Mouse (Mus musculus): ENCODE measurements around the gene Mtch1. TPM values are rescaled to one million over a fixed set of nuclear protein-coding genes. Genes with fewer than 3 reads are reported as not detected.

The Mtch1 gene
- total RNA-seq, 1 experiment: 217 TPM

DNA sequence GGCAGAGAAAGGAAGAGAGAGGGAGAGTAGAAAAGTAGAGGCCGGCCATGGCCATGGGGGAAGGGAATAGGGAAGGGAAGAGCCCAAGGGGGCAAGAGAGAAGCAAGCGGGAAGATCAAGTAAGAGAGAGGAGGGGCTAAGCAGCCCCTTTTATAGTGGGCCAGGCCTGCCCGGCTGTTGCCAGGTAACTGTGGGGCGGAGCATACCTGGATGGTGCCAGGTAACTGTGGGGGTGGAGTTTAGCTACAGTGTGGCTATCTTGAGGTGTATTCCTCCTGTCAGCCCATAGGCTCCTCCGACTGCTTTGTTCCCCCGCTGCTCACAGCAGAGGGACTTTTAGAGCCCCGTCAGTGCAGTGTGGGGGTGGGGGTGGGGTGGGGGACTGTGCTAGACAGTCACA is 21.0 kb upstream of the Mtch1 start:
- no peak for DNase-seq (ENCODE audit: low read depth, low spot score)
- Histone ChIP-seq H3K4me3 (ENCODE audit: insufficient read depth in 1 of 2, low read depth in 1 of 2, low read length in 2 of 2, poor library complexity in 1 of 2, severe bottlenecking in 1 of 2) (no peak overlapping the region), H3K27ac (ENCODE audit: insufficient read depth, low read depth, low read length, poor library complexity, severe bottlenecking) (no peak overlapping the region), H3K4me1 (ENCODE audit: control insufficient read depth in 2 of 2, insufficient read depth in 2 of 2, low read length in 2 of 2, poor library complexity in 1 of 2) (peaks cover 0 to 11% of the 10 kb centered on the region in 2 experiments; a peak in 1 of 4 replicates), H3K9me3 (ENCODE audit: control insufficient read depth, insufficient read depth, low read depth, low read length) (no peaks in the 10 kb centered on the region), H3K9ac (ENCODE audit: insufficient read depth, low read depth, low read length, poor library complexity, severe bottlenecking) (no peak overlapping the region), H3K36me3 (ENCODE audit: control insufficient read depth, insufficient read depth, low read length, poor library complexity, severe bottlenecking) (no peaks in the 10 kb centered on the region)
- TF ChIP-seq CHD2 (IDR thresholded peaks at IDR 0.05; ENCODE audit: low read depth, low read length) (no peak), ZNF384 (IDR thresholded peaks at IDR 0.05; ENCODE audit: low read depth, low read length) (no peak), ZC3H11A (IDR thresholded peaks at IDR 0.05; ENCODE audit: borderline replicate concordance, low read depth, low read length) (no peak), HCFC1 (IDR thresholded peaks at IDR 0.05; ENCODE audit: borderline replicate concordance, insufficient read depth, low read length) (no peak), MAFK (IDR thresholded peaks at IDR 0.05; ENCODE audit: insufficient read depth, low read depth, low read length) (no peak)
- in situ Hi-C loops (cut with MboI; ENCODE audit: low sequenced_read_pairs in 2 of 2, unreplicated experiment in 2 of 2): no loop called here

DNA sequence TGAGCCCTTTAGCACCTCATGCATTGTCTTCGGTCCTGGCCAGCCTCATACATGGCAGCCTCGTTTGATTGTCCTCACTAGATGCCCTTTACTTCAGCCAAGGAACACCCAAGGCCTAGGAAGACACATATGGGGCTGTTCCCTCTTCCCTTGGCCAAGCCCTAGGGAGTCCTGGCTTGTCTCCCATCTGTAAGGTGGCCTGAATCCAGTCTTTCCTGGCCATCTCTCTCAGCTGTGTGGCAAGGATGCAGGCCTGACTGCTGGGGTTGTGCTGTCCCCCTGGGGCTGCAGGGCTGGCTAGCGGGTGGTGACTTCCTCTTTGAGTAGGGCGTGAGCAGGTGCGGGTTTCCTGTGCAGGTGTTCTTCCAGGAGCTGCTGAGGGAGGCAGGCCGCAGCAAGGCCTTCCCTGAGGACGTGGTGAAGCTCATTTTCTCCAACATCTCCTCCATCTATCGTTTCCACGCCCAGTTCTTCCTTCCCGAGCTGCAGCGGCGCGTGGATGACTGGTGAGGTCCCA is 17.4 kb upstream of the Mtch1 start:
- no peak overlapping the region for H3K9ac ChIP-seq (ENCODE audit: insufficient read depth, low read depth, low read length, poor library complexity, severe bottlenecking)
- peaks cover 0 to 19% of the 10 kb centered on the region in 2 experiments; a peak in 1 of 4 replicates for H3K4me1 ChIP-seq (ENCODE audit: control insufficient read depth in 2 of 2, insufficient read depth in 2 of 2, low read length in 2 of 2, poor library complexity in 1 of 2)
- no peaks in the 10 kb centered on the region for H3K9me3 ChIP-seq (ENCODE audit: control insufficient read depth, insufficient read depth, low read depth, low read length)
- no peaks in the 10 kb centered on the region for H3K36me3 ChIP-seq (ENCODE audit: control insufficient read depth, insufficient read depth, low read length, poor library complexity, severe bottlenecking)
- no peak for TF ChIP-seq ZC3H11A (IDR thresholded peaks at IDR 0.05; ENCODE audit: borderline replicate concordance, low read depth, low read length)
- no peak for TF ChIP-seq MAFK (IDR thresholded peaks at IDR 0.05; ENCODE audit: insufficient read depth, low read depth, low read length)
- TF ChIP-seq HCFC1 (IDR thresholded peaks at IDR 0.05; ENCODE audit: borderline replicate concordance, insufficient read depth, low read length): no peak
- no peak for TF ChIP-seq ZNF384 (IDR thresholded peaks at IDR 0.05; ENCODE audit: low read depth, low read length)
- no peak for TF ChIP-seq CHD2 (IDR thresholded peaks at IDR 0.05; ENCODE audit: low read depth, low read length)
- no peak for DNase-seq (ENCODE audit: low read depth, low spot score)
- in situ Hi-C loops (cut with MboI; ENCODE audit: low sequenced_read_pairs in 2 of 2, unreplicated experiment in 2 of 2): no loop called here
- H3K27ac ChIP-seq (ENCODE audit: insufficient read depth, low read depth, low read length, poor library complexity, severe bottlenecking): no peak overlapping the region
- H3K4me3 ChIP-seq (ENCODE audit: insufficient read depth in 1 of 2, low read depth in 1 of 2, low read length in 2 of 2, poor library complexity in 1 of 2, severe bottlenecking in 1 of 2): no peak overlapping the region

DNA sequence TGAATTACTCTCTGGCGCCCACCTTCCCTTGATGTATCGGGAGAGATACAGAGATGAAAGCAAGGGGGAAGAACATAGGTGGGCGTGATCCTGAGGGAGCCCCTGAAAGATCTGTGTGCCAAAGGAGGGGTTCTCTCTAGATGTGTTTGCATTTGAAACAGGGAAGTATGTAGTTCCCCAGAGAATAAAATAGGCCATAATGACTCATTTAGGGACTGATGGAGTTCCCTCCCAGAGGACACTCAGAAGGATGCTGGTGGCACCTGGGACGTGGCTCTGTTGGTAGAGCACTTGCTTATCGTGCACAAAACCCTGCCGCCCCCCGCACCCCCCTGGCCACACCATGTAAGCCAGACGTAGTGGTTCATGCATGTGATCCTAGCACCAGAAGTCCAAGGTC is 15.4 kb upstream of the Mtch1 start:
- Histone ChIP-seq H3K36me3 (ENCODE audit: control insufficient read depth, insufficient read depth, low read length, poor library complexity, severe bottlenecking) (no peaks in the 10 kb centered on the region), H3K4me1 (ENCODE audit: control insufficient read depth in 2 of 2, insufficient read depth in 2 of 2, low read length in 2 of 2, poor library complexity in 1 of 2) (peaks cover 0 to 12% of the 10 kb centered on the region in 2 experiments; a peak in 1 of 4 replicates), H3K9me3 (ENCODE audit: control insufficient read depth, insufficient read depth, low read depth, low read length) (no peaks in the 10 kb centered on the region), H3K9ac (ENCODE audit: insufficient read depth, low read depth, low read length, poor library complexity, severe bottlenecking) (no peak overlapping the region), H3K4me3 (ENCODE audit: insufficient read depth in 1 of 2, low read depth in 1 of 2, low read length in 2 of 2, poor library complexity in 1 of 2, severe bottlenecking in 1 of 2) (no peak overlapping the region), H3K27ac (ENCODE audit: insufficient read depth, low read depth, low read length, poor library complexity, severe bottlenecking) (no peak overlapping the region)
- TF ChIP-seq MAFK (IDR thresholded peaks at IDR 0.05; ENCODE audit: insufficient read depth, low read depth, low read length): no peak
- TF ChIP-seq ZNF384 (IDR thresholded peaks at IDR 0.05; ENCODE audit: low read depth, low read length): no peak
- TF ChIP-seq ZC3H11A (IDR thresholded peaks at IDR 0.05; ENCODE audit: borderline replicate concordance, low read depth, low read length): no peak
- no peak for TF ChIP-seq HCFC1 (IDR thresholded peaks at IDR 0.05; ENCODE audit: borderline replicate concordance, insufficient read depth, low read length)
- TF ChIP-seq CHD2 (IDR thresholded peaks at IDR 0.05; ENCODE audit: low read depth, low read length): no peak
- DNase-seq (ENCODE audit: low read depth, low spot score): no peak
- in situ Hi-C loops (cut with MboI; ENCODE audit: low sequenced_read_pairs in 2 of 2, unreplicated experiment in 2 of 2): no loop called here

DNA sequence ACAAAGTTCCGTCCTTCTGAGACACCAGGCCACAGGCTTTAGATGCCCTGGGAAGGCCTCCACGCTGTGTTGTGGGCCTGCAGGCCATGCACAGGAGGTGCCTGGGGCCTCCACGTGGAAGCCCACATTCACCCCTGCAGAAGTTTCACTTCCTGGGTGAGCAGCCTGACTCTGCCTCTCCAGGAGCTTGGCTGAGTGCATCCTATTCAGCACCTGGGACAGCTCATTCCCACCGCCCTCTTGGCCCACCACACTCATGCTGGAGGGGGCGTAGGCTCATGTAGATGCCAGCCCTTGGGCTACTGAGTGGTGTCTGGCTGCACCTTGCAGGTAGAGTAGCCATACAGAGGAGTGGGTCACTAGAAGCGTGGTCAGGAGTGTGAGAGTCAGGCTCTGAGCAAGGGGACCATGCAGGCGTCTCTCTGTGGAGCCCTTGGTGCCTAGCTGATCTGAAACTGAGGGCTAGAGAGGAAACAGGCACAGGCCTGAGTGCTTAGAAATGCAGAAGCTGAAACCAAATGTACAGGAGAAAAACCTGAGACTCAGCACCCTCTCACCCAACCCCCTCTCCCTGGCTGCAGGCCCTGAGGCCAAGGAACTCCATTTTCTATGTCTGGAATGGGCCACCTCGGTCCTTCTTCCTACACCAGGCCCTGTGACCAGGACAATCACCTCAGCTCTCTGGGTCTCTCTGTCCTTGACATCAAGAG is 14.4 kb upstream of the Mtch1 start:
- DNase-seq (ENCODE audit: low read depth, low spot score): no peak
- no peak overlapping the region for H3K9ac ChIP-seq (ENCODE audit: insufficient read depth, low read depth, low read length, poor library complexity, severe bottlenecking)
- in situ Hi-C loops (cut with MboI; ENCODE audit: low sequenced_read_pairs in 2 of 2, unreplicated experiment in 2 of 2): no loop called here
- peaks cover 0 to 8% of the 10 kb centered on the region in 2 experiments; a peak in 1 of 4 replicates for H3K4me1 ChIP-seq (ENCODE audit: control insufficient read depth in 2 of 2, insufficient read depth in 2 of 2, low read length in 2 of 2, poor library complexity in 1 of 2)
- no peak overlapping the region for H3K27ac ChIP-seq (ENCODE audit: insufficient read depth, low read depth, low read length, poor library complexity, severe bottlenecking)
- no peaks in the 10 kb centered on the region for H3K9me3 ChIP-seq (ENCODE audit: control insufficient read depth, insufficient read depth, low read depth, low read length)
- TF ChIP-seq HCFC1 (IDR thresholded peaks at IDR 0.05; ENCODE audit: borderline replicate concordance, insufficient read depth, low read length) (no peak), MAFK (IDR thresholded peaks at IDR 0.05; ENCODE audit: insufficient read depth, low read depth, low read length) (no peak)
- no peaks in the 10 kb centered on the region for H3K36me3 ChIP-seq (ENCODE audit: control insufficient read depth, insufficient read depth, low read length, poor library complexity, severe bottlenecking)
- no peak overlapping the region for H3K4me3 ChIP-seq (ENCODE audit: insufficient read depth in 1 of 2, low read depth in 1 of 2, low read length in 2 of 2, poor library complexity in 1 of 2, severe bottlenecking in 1 of 2)
